Mouse (Mus musculus) natural killer cell, adult 2 months (primary cell): ENCODE results near the gene Gm10354.
"Not testable (repeated sequence)": the region's sequence is repeated elsewhere in the genome, so short reads cannot be mapped to it uniquely, and the experiment has no call there.

Experiments used
- DNase-seq, 2 experiments: peaks; one replicate each; pipeline ENCODE4 v3.0.0; 2022; ENCODE audit warnings: low spot score in 2 of 2

The Gm10354 gene

DNA sequence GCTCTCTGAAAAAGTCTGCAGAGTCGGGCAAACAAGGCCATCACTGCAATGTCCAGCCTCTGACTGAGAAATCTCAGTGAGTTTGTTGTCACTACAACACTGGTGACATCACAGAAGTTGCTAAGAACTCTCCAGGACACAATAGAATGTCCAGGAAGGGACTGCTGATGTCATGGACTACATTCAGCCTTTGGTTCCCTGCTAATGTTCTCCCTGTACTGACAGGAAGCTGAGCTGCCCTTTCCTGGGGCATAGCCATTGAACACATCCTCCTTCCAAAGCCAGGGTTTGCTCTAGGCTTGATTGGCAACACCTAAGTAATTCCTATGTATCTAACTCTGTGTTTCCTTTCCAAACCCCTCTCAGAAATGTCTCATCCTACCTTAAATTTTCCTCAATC lies at the start of gene Gm10354:
TSS of gene Gm10354 (minus strand) at position 101 of the 400 bp plus-strand sequence.
- not testable (repeated sequence) for DNase-seq

DNA sequence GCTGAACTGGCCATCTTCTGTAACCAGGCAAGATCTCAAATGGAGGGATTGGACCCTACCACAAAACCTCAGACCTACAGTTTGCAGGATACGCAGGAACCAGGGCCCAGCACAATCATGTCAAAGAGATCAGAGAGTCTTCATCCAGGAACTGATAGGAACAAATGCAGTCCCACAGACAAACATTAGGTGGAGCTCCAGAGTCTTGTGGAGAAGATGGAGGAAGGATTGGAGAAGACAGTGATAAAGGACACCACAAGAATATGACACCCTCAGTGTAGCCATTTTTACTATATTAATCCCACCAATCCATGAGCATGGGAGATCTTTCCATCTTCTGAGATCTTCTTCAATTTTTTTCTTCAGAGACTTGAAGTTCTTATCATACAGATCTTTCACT lies 45.6 kb upstream of the Gm10354 start:
- not testable (repeated sequence) for DNase-seq

DNA sequence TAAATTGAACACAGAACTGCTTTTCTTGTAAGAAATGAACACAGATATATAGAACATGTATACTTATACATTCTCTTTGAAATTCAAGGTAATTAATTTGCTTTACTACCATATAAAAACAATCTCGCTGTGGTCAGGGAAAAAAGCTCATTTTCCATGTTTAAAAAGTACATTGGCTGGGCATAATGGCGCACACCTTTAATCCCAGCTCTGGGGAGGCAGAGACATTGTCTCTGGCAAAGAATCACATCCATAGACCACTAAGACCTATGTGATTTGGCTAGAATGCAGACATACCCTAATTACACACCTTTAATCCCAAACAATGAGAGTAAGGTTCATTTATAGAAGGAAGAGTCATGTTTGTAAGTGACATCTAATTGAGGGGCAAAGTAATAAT lies 41.3 kb upstream of the Gm10354 start:
- DNase-seq = not testable (repeated sequence)

DNA sequence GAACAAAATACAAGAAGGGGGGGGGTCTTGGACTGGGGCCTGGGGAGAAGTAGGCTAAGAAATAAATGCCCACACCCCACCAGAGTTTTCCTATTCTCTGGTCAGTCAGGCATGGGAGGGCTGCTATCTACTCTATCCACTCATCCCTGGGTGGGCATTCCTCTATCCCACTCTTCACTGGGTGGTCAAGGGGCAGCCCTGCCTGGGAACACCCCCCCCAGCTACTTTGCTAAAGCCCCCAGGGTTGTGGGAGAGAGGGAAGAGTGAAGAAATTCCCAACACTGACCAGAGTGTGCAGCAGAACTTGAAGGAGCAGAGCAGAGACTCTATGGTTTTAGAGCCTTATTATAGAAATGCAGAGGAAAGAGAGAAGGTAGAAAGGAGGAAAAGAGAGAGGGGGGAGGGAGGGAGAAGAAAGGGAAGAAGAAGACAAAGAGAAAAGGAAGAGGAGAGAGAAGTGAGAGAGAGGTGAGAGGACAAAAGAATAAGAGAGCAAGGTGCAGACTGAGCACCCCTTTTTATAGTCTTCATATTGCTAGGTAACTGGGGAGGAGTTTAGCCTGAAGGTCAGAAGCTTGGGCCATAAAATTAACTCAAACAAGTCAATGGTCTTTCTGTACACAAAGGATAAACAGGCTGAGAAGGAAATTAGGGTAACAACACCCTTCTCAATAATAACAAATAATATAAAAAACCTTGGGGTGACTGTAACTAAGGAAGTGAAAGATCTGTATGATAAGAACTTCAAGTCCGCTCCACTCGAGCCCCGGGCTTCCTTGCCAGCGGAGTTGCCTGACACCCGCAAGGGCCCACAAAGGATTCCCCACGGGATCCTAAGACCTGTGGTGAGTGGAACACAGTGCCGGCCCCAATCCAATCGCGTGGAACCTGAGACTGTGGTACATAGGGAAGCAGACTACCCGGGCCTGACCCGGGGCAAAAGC lies 32.2 kb upstream of the Gm10354 start:
- DNase-seq = not testable (repeated sequence)

DNA sequence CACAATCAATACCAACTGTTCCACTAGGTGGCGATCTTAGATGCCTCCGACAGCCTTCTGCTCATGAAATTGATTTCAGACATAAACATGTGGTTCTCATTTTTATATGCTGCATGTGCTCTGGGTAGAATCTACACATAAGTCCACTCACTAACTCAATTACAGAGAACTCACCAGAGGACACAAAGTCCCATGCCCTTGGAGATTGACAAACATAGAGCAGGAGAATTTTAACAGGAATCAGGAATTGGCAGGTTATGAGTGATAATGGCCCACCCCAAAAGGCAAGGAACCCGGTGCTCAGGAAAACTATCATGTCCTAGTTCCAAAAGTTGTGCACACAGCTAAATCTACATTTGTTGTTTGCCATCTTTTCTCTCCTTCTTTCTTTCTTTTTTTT lies 28.2 kb upstream of the Gm10354 start:
- DNase-seq = not testable (repeated sequence)

DNA sequence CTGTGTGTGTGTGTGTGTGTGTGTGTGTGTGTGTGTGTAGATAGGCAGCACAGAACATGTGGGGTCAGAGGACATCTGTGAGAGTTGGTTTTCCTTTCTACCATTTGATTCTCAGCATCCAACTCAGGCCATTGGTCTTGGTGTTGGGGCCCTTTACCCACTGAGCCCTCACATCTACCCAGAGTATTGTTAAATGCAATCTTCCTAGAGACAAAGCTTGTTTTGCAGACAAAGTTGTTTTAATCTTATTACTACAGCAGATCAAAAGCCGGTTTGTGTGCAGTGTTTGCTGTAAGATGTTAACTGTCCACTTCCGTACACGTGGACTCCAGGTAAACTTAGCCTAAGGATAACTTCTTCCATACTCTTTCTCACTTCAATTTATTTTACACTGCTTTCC lies 27.6 kb upstream of the Gm10354 start:
- DNase-seq = not testable (repeated sequence)

DNA sequence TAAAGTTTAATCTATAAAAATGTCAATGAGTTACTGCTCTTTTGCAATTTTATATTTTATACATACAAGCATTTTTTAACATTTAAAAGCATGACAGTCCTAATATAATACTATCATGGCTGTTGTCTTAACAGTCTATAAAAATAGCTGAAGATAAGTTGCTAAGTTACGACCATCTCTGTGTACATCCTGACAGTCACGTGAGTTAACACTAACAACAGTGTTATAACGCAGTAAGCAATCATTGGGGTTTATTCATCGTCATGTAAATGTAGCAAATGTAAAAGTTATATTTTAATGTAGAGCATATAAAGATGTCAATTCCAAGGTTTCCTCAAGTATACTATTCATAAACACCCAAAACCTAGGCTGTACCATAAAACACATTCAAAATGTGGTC lies 26.8 kb upstream of the Gm10354 start:
- DNase-seq = not testable (repeated sequence)

DNA sequence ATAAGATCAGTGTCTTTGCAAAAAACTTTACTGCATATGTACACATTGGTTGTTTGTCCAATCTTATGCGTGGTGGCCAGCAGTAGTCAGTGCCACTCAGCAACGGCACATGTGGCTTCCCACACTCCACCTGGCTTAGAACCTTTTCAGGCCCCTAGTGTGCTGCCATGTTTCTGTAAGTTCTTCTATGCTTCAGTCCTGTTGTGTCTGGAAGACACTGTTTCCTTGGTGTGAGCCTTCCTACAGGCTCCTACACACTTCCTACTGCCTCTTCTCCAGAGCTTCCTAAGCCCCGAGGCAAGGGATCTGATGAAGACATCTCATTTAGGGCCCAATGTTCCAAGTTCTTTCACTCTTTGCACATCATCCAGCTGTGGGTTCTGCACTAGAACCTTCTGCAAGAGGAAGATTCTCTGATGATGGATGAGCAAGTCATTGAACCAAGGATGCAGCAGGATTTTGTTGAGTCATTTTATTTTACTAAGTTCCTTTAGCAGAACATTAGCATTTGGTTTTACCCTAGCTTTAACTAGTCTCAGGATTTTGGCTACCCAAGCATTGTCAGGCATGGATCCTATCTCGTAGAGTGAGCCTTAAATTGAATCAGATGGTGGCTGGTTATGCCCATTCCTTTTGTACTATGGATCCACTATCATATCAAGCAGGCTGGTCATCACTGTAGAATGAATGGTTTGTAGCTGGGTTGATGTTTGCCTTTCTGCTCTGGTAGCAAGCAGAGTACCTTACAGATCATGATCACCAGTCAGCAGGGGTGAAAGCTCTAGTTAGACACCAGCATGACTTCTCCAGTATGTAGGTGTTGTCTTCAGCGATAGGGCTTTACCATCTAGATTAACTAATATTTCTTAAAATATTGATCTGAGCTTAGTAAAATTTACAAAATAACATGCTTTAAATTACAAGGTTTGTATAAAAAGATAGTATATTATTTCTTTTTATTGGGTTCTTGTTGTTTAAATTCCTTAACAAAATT lies 26.1 kb upstream of the Gm10354 start:
- not testable (repeated sequence) for DNase-seq

DNA sequence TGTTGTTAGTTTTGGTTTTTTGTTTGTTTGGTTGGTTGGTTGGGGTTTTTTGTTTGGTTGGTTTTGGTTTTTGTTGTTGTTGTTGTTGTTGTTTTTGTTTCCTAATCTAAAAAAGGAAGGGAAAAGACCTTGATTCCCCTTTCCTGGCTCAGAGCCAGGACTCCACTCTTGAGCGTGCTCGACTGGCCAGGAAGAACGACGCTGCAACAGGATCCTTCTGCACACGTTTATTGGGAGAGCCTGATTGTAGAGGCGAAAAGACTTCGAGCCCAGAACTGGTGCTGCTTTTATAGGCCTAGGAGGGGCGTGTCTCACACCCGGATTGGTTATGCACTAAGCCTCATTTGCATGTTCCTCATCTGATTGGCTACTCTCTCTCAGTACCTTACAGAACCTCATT lies 19.3 kb upstream of the Gm10354 start:
- DNase-seq = not testable (repeated sequence)

DNA sequence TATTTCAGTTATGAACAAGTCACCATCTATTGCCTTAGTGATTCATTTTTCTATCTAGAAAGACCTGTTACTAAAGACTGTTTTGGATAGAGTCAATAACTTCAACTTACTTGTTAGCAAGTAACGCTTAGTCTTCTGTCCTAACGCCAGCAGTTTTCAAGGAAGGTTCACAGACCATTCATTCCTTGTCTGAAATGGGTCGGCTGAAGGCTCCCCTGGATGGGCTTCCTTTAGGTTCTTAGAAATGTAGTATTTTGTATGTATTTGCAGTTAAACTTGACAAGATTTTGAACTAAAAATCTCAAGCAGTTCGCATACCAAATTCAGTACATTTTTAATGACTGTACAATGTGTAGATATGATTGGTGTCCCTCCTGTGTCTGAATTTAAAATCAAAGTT lies 18.8 kb upstream of the Gm10354 start:
- DNase-seq = not testable (repeated sequence)

DNA sequence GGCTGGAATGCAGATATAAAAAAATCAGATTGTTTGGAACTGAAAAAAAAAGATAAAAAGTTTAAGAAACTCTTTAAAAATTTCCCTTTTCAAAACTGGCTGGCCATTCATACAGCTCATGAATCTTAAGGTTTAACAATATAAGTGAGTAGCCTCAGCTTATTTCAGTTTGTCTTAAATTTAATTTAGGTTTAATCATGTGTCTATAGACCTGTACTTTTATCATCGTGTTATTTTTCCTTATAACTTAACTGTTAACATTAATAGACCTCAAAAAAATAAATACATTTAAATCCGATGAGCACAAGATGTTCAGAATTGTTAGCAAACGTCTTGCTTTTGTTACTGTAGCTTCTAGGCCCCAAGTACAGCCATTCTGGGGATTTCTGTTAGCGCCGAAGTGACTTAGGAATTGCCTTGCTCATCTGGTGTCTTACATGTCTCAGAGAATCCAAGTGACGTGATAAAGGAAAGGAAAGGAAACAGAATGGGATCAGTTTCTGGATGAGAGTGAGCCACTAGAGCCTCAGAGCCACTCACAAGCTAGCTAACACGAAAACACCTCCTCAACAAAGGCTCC lies 18.0 kb upstream of the Gm10354 start:
- DNase-seq = not testable (repeated sequence)

DNA sequence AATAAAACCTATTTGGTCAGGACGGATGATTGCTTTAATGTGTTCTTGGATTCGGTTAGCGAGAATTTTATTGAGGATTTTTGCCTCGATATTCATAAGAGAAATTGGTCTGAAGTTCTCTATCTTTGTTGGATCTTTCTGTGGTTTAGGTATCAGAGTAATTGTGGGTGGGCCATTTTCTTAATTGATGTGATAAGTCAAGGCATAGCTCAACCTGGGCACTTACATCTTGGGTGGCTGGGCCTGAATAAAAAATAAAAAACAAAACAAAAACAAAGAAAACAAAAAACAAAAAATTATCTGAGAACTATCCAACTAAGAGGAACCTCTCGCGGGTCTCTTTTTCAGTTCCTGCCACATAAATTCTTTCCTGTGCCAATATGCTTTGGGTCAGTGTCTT lies 15.4 kb upstream of the Gm10354 start:
- not testable (repeated sequence) for DNase-seq

DNA sequence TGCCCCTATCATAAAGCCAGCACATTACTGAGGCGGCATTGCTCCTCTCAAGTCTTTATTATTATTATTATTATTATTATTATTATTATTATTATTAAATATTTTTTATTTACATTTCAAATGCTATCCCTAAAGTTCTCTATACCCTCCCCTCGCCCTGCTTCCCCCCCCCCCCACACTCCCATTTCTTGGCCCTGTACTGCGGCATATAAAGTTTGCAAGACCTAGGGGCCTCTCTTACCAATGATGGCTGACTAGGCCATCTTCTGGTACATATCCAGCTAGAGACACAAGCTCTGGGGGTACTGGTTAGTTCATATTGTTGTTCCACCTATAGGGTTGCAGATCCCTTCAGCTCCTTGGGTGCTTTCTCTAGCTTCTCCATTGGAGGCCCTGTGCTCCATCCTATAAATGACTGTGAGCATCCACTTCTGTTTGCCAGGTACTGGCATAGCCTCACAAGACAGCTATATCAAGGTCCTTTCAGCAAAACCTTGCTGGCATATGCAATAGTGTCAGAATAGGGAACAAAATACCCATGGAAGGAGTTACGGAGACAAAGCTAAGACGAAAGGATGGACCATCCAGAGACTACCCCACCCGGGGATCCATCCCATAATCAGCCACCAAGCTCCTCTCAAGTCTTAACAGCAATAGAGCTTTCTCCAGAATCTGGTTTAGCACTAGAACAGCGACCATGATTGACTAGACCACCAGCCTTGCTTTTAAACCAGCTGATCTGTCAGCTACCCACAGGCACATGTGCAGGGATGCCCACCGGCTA lies 11.8 kb upstream of the Gm10354 start:
- DNase-seq = not testable (repeated sequence)

DNA sequence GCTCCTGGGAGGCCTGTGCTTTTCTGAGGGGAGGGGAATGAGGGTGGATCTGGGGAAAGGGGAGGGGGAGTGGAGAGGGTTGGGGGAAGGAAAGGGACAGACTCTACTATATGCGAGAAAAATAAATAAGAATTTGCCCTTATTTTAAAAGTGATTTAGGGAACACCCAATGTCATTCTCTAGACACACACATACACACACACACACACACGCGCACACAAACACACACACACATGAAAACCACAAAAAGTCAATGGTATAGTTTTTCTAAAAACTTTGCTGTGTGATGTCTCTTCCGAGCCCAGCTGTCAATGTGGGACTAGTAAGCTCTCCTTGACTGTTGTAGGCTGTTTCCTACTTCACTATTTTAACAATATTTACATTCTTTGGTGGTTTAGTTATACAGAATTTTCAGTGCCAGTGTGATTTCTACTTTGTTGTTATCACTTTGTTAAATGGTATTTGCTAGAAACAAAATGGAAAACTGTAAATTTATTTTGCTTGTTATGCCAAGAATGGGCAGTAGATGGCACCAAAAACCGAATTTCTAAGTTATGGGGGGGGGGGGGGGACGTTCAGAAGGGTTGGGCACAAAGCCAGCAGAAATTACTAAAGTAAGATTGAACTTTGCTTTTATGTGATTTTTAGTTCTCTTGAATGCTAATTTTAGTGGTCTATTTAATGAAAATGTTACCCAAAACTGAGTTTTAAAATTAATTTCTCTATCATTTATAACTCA lies 8.1 kb upstream of the Gm10354 start:
- not testable (repeated sequence) for DNase-seq

DNA sequence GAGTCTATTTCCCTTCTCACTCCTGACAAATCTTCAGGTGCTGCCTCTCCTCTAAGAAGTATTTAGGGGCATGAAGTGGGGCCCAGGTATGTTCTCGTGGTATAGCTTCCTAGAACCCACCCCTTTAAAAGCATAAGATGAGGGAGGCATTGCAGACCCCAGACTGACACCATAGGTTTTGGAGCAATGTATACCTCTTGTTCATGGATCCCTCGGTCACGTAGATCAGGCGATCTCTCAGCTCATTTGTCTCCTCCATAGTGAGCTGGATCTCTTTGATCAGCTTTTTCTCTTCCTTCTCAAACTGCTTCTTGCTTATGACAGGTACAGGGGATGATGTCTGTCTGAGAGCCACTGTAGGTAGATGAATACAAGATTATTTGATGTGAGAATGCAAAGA lies 1.4 kb downstream of the Gm10354 start:
- DNase-seq = not testable (repeated sequence)

DNA sequence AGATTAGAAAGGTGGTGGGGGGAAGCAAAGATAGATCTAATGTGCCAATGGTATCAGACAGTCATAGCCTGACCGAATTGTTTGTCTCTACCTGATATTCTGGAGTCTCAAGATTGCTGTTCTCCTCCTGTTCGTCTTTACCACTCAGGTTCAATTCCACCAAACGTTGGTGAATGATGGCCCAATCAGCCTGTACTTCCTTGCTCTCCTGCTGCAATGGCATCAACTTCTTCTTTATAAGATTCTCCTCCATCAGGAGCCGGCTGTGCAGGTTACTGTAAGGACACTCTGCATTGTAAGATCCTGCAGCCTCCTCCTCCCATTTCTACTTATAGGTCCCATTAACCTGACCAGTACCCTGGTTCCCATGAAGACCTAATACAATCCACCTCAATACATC lies 3.4 kb downstream of the Gm10354 start:
- DNase-seq = not testable (repeated sequence)

DNA sequence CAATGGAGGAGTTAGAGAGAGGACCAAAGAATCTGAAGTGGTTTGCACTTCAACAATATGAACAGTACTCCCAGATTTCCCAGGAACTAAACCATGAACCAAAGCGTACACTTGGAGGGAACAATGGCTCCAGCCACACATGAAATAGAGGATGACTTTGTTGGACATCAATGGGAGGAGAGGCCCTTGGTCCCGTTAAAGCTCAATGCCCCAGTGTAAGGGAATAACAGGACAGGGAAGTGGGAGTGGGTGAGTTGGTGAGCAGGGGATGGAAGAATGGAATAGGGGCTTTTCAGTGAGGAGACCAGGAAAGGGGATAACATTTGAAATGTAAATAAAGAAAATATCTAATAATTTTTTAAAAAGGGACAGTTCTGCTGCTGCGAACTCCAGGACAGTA lies 5.9 kb downstream of the Gm10354 start:
- not testable (repeated sequence) for DNase-seq

DNA sequence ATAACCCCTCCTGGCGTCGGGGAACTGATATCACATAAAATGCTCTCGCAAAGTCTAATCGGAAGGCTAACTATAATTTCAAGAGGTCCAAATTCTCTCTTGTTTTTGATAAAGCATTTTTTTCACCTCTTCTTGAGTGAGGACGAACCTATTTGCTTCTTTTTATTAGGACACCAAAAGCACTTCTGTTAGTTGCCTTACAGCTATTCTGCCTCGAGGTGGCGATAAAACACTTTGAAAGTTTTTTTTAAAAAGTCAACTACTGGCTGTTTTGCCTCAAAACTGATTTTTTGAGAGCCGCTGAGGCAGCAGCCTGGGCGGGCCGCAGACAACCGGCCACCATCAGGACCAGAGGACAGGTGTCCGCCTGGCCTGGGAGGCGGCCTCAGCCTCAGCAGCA lies 14.9 kb downstream of the Gm10354 start:
- DNase-seq = not testable (repeated sequence)

DNA sequence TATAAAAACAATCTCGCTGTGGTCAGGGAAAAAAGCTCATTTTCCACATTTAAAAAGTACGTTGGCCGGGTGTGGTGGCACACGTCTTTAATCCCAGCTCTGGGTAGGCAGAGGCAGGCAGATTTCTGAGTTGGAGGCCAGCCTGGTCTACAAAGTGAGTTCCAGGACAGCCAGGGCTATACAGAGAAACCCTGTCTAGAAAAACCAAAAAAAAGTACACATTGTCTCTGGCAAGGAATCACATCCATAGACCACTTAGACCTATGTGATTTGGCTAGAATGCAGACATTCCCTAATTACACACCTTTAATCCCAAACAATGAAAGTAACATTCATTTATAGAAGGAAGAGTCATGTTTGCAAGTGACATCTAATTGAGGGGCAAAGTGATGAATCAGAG lies 17.2 kb downstream of the Gm10354 start:
- not testable (repeated sequence) for DNase-seq
